Mouse (Mus musculus): ENCODE data around the gene Sh2d1b1. TPM values are rescaled to one million over a fixed set of nuclear protein-coding genes. Genes with fewer than 3 reads are reported as not detected.

The Sh2d1b1 gene
- polyA plus RNA-seq, 1 experiment, result 0.05 TPM

- H3K79me2 ChIP-seq (ENCODE audit: control insufficient read depth, insufficient read depth), result no peaks in the 10 kb centered on the region
- no peak overlapping the region for H3K4me3 ChIP-seq
- no peaks in the 10 kb centered on the region for H3K36me3 ChIP-seq (ENCODE audit: control insufficient read depth, insufficient read depth)
- TF ChIP-seq TCF3 (IDR thresholded peaks at IDR 0.05; ENCODE audit: insufficient read length, low read depth) (no peak), POLR2AphosphoS2 (IDR thresholded peaks at IDR 0.05; ENCODE audit: insufficient read length, low read depth) (no peak), MYOD1 (IDR thresholded peaks at IDR 0.05; ENCODE audit: control insufficient read depth in 1 of 3, insufficient read length in 2 of 3, low read depth in 2 of 3) (no peak), TCF12 (IDR thresholded peaks at IDR 0.05; ENCODE audit: insufficient read depth, poor library complexity, severe bottlenecking) (no peak)
- no peak overlapping the region for H3K4me2 ChIP-seq (ENCODE audit: low read depth)
- H3ac ChIP-seq (ENCODE audit: control insufficient read depth, insufficient read length), result no peak overlapping the region
- H3K27me3 ChIP-seq (ENCODE audit: control insufficient read depth, insufficient read depth, insufficient read length), result peaks cover 6% of the 10 kb centered on the region
These were observed 17.9 kb downstream of the Sh2d1b1 start for GRCm38 (mm10) chr1:170294786-170295570.

- TF ChIP-seq SRF (IDR thresholded peaks at IDR 0.05; ENCODE audit: control insufficient read depth, insufficient read length, low read depth) (no peak), MAX (IDR thresholded peaks at IDR 0.05; ENCODE audit: low read depth) (no peak), TCF12 (IDR thresholded peaks at IDR 0.05; ENCODE audit: insufficient read depth, poor library complexity, severe bottlenecking) (no peak), REST (IDR thresholded peaks at IDR 0.05; ENCODE audit: insufficient read depth, insufficient read length) (no peak), CEBPB (IDR thresholded peaks at IDR 0.05; ENCODE audit: insufficient read depth, poor library complexity, severe bottlenecking) (no peak), TCF3 (IDR thresholded peaks at IDR 0.05; ENCODE audit: insufficient read length, low read depth) (no peak), E2F4 (IDR thresholded peaks at IDR 0.05; ENCODE audit: insufficient read depth) (no peak), MYOG (IDR thresholded peaks at IDR 0.05; ENCODE audit: control insufficient read depth in 1 of 3, insufficient read depth in 1 of 3, insufficient read length in 2 of 3, low read depth in 2 of 3) (no peak), POLR2AphosphoS2 (IDR thresholded peaks at IDR 0.05; ENCODE audit: insufficient read length, low read depth) (no peak), POLR2A (IDR thresholded peaks at IDR 0.05; ENCODE audit: insufficient read length, low read depth) (no peak), USF1 (IDR thresholded peaks at IDR 0.05; ENCODE audit: low read depth) (no peak), MYOD1 (IDR thresholded peaks at IDR 0.05; ENCODE audit: control insufficient read depth in 1 of 3, insufficient read length in 2 of 3, low read depth in 2 of 3) (no peak)
- Histone ChIP-seq H3K4me3 (no peak overlapping the region), H3K36me3 (ENCODE audit: control insufficient read depth, insufficient read depth) (no peaks in the 10 kb centered on the region), H3ac (ENCODE audit: control insufficient read depth, insufficient read length) (no peak overlapping the region), H3K79me2 (ENCODE audit: control insufficient read depth, insufficient read depth) (no peaks in the 10 kb centered on the region), H3K4me2 (ENCODE audit: low read depth) (no peak overlapping the region), H3K27me3 (ENCODE audit: control insufficient read depth, insufficient read depth, insufficient read length) (peaks cover 6% of the 10 kb centered on the region)
These were observed 22.4 kb downstream of the Sh2d1b1 start for GRCm38 (mm10) chr1:170299496-170299895.

- no peak for TF ChIP-seq POLR2AphosphoS2 (IDR thresholded peaks at IDR 0.05; ENCODE audit: insufficient read length, low read depth)
- TF ChIP-seq TCF12 (IDR thresholded peaks at IDR 0.05; ENCODE audit: insufficient read depth, poor library complexity, severe bottlenecking), result no peak
- TF ChIP-seq USF1 (IDR thresholded peaks at IDR 0.05; ENCODE audit: low read depth), result no peak
- no peak for TF ChIP-seq MAX (IDR thresholded peaks at IDR 0.05; ENCODE audit: low read depth)
- TF ChIP-seq MYOG (IDR thresholded peaks at IDR 0.05; ENCODE audit: control insufficient read depth in 1 of 3, insufficient read depth in 1 of 3, insufficient read length in 2 of 3, low read depth in 2 of 3), result no peak
- no peak for TF ChIP-seq E2F4 (IDR thresholded peaks at IDR 0.05; ENCODE audit: insufficient read depth)
- no peak for TF ChIP-seq SRF (IDR thresholded peaks at IDR 0.05; ENCODE audit: control insufficient read depth, insufficient read length, low read depth)
- TF ChIP-seq CEBPB (IDR thresholded peaks at IDR 0.05; ENCODE audit: insufficient read depth, poor library complexity, severe bottlenecking), result no peak
- no peak for TF ChIP-seq TCF3 (IDR thresholded peaks at IDR 0.05; ENCODE audit: insufficient read length, low read depth)
- TF ChIP-seq POLR2A (IDR thresholded peaks at IDR 0.05; ENCODE audit: insufficient read length, low read depth), result no peak
- TF ChIP-seq MYOD1 (IDR thresholded peaks at IDR 0.05; ENCODE audit: control insufficient read depth in 1 of 3, insufficient read length in 2 of 3, low read depth in 2 of 3), result no peak
- no peak for TF ChIP-seq REST (IDR thresholded peaks at IDR 0.05; ENCODE audit: insufficient read depth, insufficient read length)
- Histone ChIP-seq H3K79me2 (ENCODE audit: control insufficient read depth, insufficient read depth) (no peaks in the 10 kb centered on the region), H3K36me3 (ENCODE audit: control insufficient read depth, insufficient read depth) (no peaks in the 10 kb centered on the region), H3K4me2 (ENCODE audit: low read depth) (no peak overlapping the region), H3ac (ENCODE audit: control insufficient read depth, insufficient read length) (no peak overlapping the region), H3K4me3 (no peak overlapping the region), H3K27me3 (ENCODE audit: control insufficient read depth, insufficient read depth, insufficient read length) (peaks cover 6% of the 10 kb centered on the region)
These were observed 24.6 kb downstream of the Sh2d1b1 start for GRCm38 (mm10) chr1:170301686-170302085.

- no peak overlapping the region for H3K4me2 ChIP-seq (ENCODE audit: low read depth)
- H3K79me2 ChIP-seq (ENCODE audit: control insufficient read depth, insufficient read depth), result no peaks in the 10 kb centered on the region
- TF ChIP-seq REST (IDR thresholded peaks at IDR 0.05; ENCODE audit: insufficient read depth, insufficient read length) (no peak), E2F4 (IDR thresholded peaks at IDR 0.05; ENCODE audit: insufficient read depth) (no peak), MYOD1 (IDR thresholded peaks at IDR 0.05; ENCODE audit: control insufficient read depth in 1 of 3, insufficient read length in 2 of 3, low read depth in 2 of 3) (no peak), TCF12 (IDR thresholded peaks at IDR 0.05; ENCODE audit: insufficient read depth, poor library complexity, severe bottlenecking) (no peak), SRF (IDR thresholded peaks at IDR 0.05; ENCODE audit: control insufficient read depth, insufficient read length, low read depth) (no peak), USF1 (IDR thresholded peaks at IDR 0.05; ENCODE audit: low read depth) (no peak), MYOG (IDR thresholded peaks at IDR 0.05; ENCODE audit: control insufficient read depth in 1 of 3, insufficient read depth in 1 of 3, insufficient read length in 2 of 3, low read depth in 2 of 3) (no peak), CEBPB (IDR thresholded peaks at IDR 0.05; ENCODE audit: insufficient read depth, poor library complexity, severe bottlenecking) (no peak), POLR2A (IDR thresholded peaks at IDR 0.05; ENCODE audit: insufficient read length, low read depth) (no peak), TCF3 (IDR thresholded peaks at IDR 0.05; ENCODE audit: insufficient read length, low read depth) (no peak), POLR2AphosphoS2 (IDR thresholded peaks at IDR 0.05; ENCODE audit: insufficient read length, low read depth) (no peak), MAX (IDR thresholded peaks at IDR 0.05; ENCODE audit: low read depth) (no peak)
- no peaks in the 10 kb centered on the region for H3K36me3 ChIP-seq (ENCODE audit: control insufficient read depth, insufficient read depth)
- peaks cover 6% of the 10 kb centered on the region for H3K27me3 ChIP-seq (ENCODE audit: control insufficient read depth, insufficient read depth, insufficient read length)
- no peak overlapping the region for H3K4me3 ChIP-seq
- no peak overlapping the region for H3ac ChIP-seq (ENCODE audit: control insufficient read depth, insufficient read length)
These were observed 25.3 kb downstream of the Sh2d1b1 start for GRCm38 (mm10) chr1:170302456-170302855.
